Mouse (Mus musculus): ENCODE data around the gene Atg16l2. TPM values are rescaled to one million over a fixed set of nuclear protein-coding genes. Genes with fewer than 3 reads are reported as not detected.

Gene Atg16l2
- 10 to 100 TPM; 20.8 to 49.8 (median 33.4) TPM for total RNA-seq (2022)

- DNase-seq = peak; percentile 92
Measured at GRCm38 (mm10) chr7:101301881-101302456, at the start of gene Atg16l2. Gene Atg16l2 (minus strand): TSS chr7:101302251.

GRCm38 (mm10) chr7:101349861-101350260 is 47.8 kb upstream of the Atg16l2 start:
- DNase-seq = no peak

GRCm38 (mm10) chr7:101348312-101348711 is 46.3 kb upstream of the Atg16l2 start:
- no peak for DNase-seq

- no peak for DNase-seq
Measured at GRCm38 (mm10) chr7:101347767-101348270, 45.8 kb upstream of the Atg16l2 start, which contains the start of gene Arap1. Gene Arap1 (plus strand): TSS chr7:101348067.

DNA sequence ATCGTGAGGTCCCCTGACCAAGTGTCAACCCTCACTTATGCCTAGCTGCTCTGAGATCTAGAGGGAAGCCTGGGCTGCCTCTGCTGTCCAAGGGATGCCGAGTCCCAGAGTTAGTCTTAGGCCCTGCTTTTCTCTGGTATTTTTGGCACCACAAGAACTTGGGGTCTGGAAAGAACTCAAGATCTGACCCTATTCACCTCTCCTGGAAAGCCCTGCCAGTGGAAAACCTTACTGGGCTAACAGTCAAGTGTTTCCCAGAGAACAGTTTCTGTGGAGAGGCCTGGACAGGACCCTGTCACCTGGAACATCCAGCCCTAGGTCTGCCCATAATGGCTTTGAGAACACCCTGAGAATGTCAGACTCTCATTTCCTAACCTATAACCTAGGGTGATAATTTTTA is 44.9 kb upstream of the Atg16l2 start:
- no peak for DNase-seq

- DNase-seq = no peak
Measured at GRCm38 (mm10) chr7:101344892-101345291, 42.8 kb upstream of the Atg16l2 start.

DNA sequence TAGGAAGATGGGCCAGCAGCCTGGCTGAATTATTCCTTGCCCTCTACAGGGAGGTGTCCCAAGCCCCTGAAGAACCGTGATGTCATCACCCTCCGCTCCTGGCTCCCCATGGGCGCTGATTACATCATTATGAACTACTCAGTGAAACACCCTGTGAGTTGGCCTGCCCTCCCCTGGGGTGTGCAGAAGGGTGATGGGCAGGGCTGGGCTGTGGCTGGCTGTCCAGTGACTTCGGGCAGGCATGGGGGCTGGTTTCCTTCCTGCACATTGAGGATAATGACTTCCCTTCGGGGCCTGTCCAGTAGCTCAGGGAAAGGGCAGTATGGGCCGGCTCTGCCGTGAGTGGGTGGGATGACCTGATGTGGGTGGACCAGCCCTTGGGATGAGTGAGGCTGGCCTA is 41.1 kb upstream of the Atg16l2 start:
- no peak for DNase-seq

- DNase-seq = no peak
Measured at GRCm38 (mm10) chr7:101341405-101341804, 39.4 kb upstream of the Atg16l2 start.

GRCm38 (mm10) chr7:101337401-101337800 is 35.4 kb upstream of the Atg16l2 start:
- no peak for DNase-seq

DNA sequence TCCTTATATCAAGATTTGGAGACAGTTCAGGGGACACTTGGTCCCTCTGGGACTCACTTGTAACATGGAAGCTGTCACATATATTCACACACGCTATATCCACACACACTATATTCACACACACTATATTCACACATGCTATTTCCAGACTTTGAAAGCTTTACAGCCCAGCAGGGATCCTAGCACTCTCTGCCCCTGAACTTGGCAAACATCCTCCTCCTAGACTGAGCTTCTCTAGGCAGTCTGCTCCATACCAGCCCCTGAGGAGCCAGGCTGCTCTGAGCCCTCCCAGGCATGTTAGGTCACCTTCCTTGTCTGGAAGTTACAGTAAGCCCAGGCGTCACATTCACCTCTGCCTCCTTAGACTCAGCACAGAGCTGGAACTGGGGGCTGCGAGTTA is 34.6 kb upstream of the Atg16l2 start:
- no peak for DNase-seq

- DNase-seq = no peak
Measured at GRCm38 (mm10) chr7:101335228-101335627, 33.2 kb upstream of the Atg16l2 start.

- no peak for DNase-seq
Measured at GRCm38 (mm10) chr7:101332045-101332831, 30.2 kb upstream of the Atg16l2 start.

DNA sequence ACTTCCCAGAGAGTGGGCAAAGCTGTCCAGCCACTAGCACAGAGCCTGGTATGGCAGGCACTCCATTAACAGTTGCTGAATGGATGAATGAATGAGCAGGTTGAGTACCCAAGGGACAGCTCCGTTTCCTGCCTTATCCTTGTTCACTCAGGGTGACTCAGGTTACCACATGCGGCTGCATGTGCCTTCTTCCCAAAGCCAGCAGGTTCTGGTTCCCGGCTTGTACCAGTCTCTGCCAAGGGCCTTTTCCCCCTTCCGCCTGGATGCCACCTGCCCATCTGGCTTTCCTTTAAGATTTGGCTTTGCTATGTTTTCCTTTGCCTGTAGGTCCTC is 28.8 kb upstream of the Atg16l2 start:
- no peak for DNase-seq

GRCm38 (mm10) chr7:101330074-101330840 is 28.2 kb upstream of the Atg16l2 start:
- DNase-seq = peak; percentile 60

GRCm38 (mm10) chr7:101329606-101330005 is 27.6 kb upstream of the Atg16l2 start:
- no peak for DNase-seq

DNA sequence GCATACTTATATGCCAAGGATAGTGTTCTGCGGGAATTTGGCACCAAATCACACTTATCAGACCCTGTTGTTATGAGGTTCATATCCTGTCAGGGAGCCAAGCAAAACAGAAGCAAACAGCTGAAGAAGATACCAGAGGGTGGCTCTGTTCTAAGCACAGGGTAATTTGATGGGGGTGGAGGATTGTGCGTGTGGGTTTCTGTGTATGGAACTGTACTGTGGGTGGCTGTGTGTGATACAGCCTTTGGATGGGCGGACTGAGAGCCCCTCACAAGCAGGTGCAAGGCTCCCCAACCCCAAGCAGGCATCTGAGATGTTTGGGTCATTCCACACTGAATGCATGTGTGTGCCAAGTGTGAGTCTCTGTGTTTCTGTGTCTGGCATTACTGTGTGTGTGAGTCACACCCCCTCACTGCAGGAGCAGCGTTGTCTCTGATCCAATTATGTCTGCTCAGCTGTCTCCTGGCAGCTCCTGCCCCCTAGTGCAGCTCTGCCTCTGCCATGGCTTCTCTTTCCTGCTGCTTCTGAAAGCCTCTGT is 26.6 kb upstream of the Atg16l2 start:
- no peak for DNase-seq

DNA sequence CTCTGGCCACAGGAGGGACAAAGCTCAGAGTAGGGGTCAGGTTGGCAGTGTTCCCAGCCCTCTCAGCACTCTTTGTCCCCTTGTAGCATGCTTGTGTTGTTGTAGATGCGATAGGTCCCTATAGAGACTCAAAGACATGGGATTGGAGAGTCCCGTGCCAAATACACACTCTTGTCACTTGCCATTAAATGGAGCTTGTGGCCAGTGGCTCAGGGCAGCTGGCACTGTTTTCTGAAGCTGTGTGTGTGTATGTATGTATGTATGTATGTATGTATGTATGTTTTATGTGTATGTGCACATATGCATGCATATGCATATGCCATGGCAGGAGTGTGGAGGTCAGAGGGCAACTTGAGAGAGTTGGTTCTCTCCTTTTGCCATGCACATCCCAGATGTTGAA is 25.7 kb upstream of the Atg16l2 start:
- no peak for DNase-seq

- no peak for DNase-seq
Measured at GRCm38 (mm10) chr7:101327263-101327662, 25.2 kb upstream of the Atg16l2 start.

DNA sequence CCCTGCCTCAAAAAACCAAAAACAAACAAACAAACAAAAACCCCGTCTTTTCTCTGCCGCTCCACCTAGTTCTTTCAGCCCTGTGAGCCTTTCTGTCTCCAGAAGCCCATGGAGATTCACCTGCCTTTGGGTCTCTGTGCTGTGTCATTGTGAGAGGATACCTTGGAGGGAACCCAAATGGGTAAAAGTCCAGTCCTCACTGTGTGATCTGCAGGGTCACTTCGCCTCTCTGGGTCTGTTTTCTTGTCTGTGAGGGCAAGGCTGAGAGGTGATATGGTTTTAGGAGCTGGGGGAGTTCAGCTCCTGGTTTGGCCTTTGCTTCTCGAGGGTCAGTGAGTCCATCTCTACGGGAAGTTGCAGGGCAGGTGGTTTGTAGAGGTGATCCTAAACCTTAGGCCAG is 24.0 kb upstream of the Atg16l2 start:
- no peak for DNase-seq

DNA sequence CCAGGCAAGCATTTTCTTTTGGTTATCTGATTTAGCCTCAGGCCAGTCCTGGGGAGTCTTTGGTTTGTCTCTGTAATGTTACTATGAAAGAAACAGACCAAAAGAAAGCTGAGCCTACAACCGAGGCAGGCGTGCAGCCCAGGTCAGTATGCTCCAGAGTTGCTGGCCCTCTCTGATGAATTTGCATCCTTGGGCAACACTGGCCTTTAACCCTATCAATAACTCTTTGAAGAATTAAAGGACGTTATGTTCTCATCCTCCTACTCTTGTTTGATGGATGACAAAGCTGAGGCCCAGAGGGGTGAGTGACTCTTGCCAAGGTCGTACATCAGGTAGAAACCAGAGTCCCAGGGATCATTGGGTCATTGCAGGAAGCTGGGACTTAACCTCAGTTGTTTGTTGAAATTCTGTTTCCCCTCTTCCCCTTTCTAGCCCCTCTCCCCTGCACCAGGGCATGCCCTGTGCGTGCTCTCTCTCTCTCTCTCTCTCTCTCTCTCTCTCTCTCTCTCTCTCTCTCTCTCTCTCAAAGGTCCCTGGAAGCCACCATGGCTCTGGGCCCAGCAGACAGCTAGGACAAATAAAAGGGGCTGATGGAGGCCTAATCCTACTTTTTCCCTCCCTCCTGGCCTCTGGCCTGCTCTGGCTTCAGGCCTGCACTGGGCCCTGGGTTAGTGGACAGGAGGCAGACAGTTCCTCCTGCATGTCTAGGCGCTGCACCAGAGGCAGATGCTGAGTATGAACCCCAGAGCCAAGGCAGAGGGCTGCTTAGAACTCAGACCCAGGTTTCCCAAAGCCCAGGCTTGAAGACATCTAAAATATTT is 22.3 kb upstream of the Atg16l2 start:
- no peak for DNase-seq

DNA sequence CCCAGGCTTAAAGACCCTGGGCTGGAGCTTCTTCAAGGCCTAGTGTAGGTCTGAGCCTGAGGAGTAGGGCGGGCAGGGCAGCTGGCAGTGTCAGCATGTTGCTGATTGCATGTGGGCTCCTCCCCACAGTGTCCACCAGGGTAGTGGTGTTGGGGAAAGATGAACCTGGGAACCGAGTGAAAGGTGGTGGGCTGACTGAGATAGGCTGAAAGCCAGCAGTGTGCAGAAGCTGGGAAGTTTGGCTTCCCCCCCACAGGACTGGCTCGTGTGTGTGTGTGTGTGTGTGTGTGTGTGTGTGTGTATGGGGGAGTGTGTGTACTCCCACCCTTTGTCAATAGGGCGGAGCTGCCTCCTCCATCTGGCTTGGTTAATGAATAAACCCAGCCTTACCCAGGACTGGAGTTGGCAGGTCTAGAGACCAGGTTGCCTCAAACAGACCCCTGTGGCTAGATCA is 21.1 kb upstream of the Atg16l2 start:
- DNase-seq = no peak

- no peak for DNase-seq
Measured at GRCm38 (mm10) chr7:101321218-101321827, 19.3 kb upstream of the Atg16l2 start.

All from adrenal gland, adult 8-10 months (tissue).